Mouse (Mus musculus) C3H10T1/2 (cell line): ENCODE measurements around the gene D630045J12Rik. TPM values are rescaled to one million over a fixed set of nuclear protein-coding genes. Genes with fewer than 3 reads are reported as not detected.

Source experiments
- polyA plus RNA-seq, 2 experiments: library from polyadenylated mRNA; unstranded; fragments of >200 nt; fragmentation: generic; extraction: Trizol; gene quantifications; one replicate each; pipeline ENCODE4 v1.2.1; 2012; ENCODE audit warnings: missing spikeins in 2 of 2

The D630045J12Rik gene
- 1 to 10 TPM in 1 of 2 experiments, under 1 TPM in 1; 0.97 to 6.4 TPM for polyA plus RNA-seq

GRCm38 (mm10) chr6:38253736-38254641, at the start of gene D630045J12Rik:
TSS of gene D630045J12Rik (minus strand) at chr6:38254009.

GRCm38 (mm10) chr6:38298761-38299401, 45.1 kb upstream of the D630045J12Rik start, which contains the start of gene Zc3hav1l:
TSS of gene Zc3hav1l (minus strand) at chr6:38299259.

GRCm38 (mm10) chr6:38124207-38124835, 129.5 kb downstream of the D630045J12Rik start, which contains the start of gene Atp6v0a4:
TSS of gene Atp6v0a4 (minus strand) at chr6:38124586.

GRCm38 (mm10) chr6:38109160-38109795, 144.5 kb downstream of the D630045J12Rik start, which contains the start of gene Tmem213:
TSS of gene Tmem213 (plus strand) at chr6:38109255.

Other genes with a start within 250 kb of the D630045J12Rik start
- gene Svopl, start 207.0 kb downstream of the D630045J12Rik start, polyA plus RNA-seq: under 1 TPM in 1 of 2 experiments, not detected in 1; 0.02 TPM
- not detected for gene Tmem213, start 144.8 kb downstream of the D630045J12Rik start, polyA plus RNA-seq
- gene Atp6v0a4, start 129.4 kb downstream of the D630045J12Rik start, polyA plus RNA-seq: under 1 TPM; 0.01 to 0.20 TPM
- gene Zc3hav1l, start 45.2 kb upstream of the D630045J12Rik start, polyA plus RNA-seq: 1 to 10 TPM in 1 of 2 experiments, under 1 TPM in 1; 0.33 to 1.9 TPM
- gene Zc3hav1, start 100.6 kb upstream of the D630045J12Rik start, polyA plus RNA-seq: 10 to 100 TPM in 1 of 2 experiments, 1 to 10 TPM in 1; 2.4 to 15.5 TPM
- 1 to 10 TPM in 1 of 2 experiments, under 1 TPM in 1; 0.11 to 1.3 TPM for gene Ttc26, start 127.5 kb upstream of the D630045J12Rik start, polyA plus RNA-seq
- gene Ubn2, start 179.9 kb upstream of the D630045J12Rik start, polyA plus RNA-seq: 1 to 10 TPM in 1 of 2 experiments, under 1 TPM in 1; 0.39 to 2.8 TPM